Mouse (Mus musculus) heart, adult 8-10 months (tissue): ENCODE measurements around the gene Cngb1. TPM values are rescaled to one million over a fixed set of nuclear protein-coding genes. Genes with fewer than 3 reads are reported as not detected.
A peak's percentile ranks its signal among the peaks of the same experiment; 100 is the strongest.
"Not testable (repeated sequence)": the region's sequence is repeated elsewhere in the genome, so short reads cannot be mapped to it uniquely, and the experiment has no call there.

ENCODE experiments used
- DNase-seq: peaks from one replicate; pipeline ENCODE4 v3.0.0; 2022; ENCODE audit warnings: low spot score
- total RNA-seq, 4 experiments: library from RNA; stranded (reverse); gene quantifications; 2 replicates each; pipeline ENCODE4 v1.2.4; 2022

The Cngb1 gene
- total RNA-seq, 4 experiments from 2014 or later: 0.14 to 0.63 (median 0.52) TPM

GRCm38 (mm10) chr8:95249847-95250246 lies 56.5 kb downstream of the Cngb1 start:
- DNase-seq: no peak

GRCm38 (mm10) chr8:95247277-95247676 lies 59.1 kb downstream of the Cngb1 start:
- DNase-seq: no peak

- DNase-seq: peak; percentile 75
Observed at GRCm38 (mm10) chr8:95245180-95245579, 61.2 kb downstream of the Cngb1 start.

GRCm38 (mm10) chr8:95243853-95244252 lies 62.5 kb downstream of the Cngb1 start:
- DNase-seq: no peak

- DNase-seq: no peak
Observed at GRCm38 (mm10) chr8:95242826-95243571, 63.4 kb downstream of the Cngb1 start.

GRCm38 (mm10) chr8:95242099-95242825 lies 64.1 kb downstream of the Cngb1 start:
- DNase-seq: no peak

- peak; percentile 72 for DNase-seq
Observed at GRCm38 (mm10) chr8:95235683-95236082, 70.7 kb downstream of the Cngb1 start.

GRCm38 (mm10) chr8:95230086-95230485 lies 76.3 kb downstream of the Cngb1 start:
- DNase-seq: not testable (repeated sequence)

GRCm38 (mm10) chr8:95227151-95227468 lies 79.3 kb downstream of the Cngb1 start:
- no peak for DNase-seq

GRCm38 (mm10) chr8:95226251-95227150 lies 79.9 kb downstream of the Cngb1 start:
- DNase-seq: no peak

- DNase-seq: no peak
Observed at GRCm38 (mm10) chr8:95223969-95224368, 82.4 kb downstream of the Cngb1 start.

GRCm38 (mm10) chr8:95221045-95221444 lies 85.3 kb downstream of the Cngb1 start:
- DNase-seq: no peak

- no peak for DNase-seq
Observed at GRCm38 (mm10) chr8:95220571-95220998, 85.8 kb downstream of the Cngb1 start.

- no peak for DNase-seq
Observed at GRCm38 (mm10) chr8:95219623-95220022, 86.8 kb downstream of the Cngb1 start.

- no peak for DNase-seq
Observed at GRCm38 (mm10) chr8:95215709-95216360, 90.5 kb downstream of the Cngb1 start.

GRCm38 (mm10) chr8:95209924-95210323 lies 96.5 kb downstream of the Cngb1 start:
- no peak for DNase-seq

- no peak for DNase-seq
Observed at GRCm38 (mm10) chr8:95205946-95206345, 100.4 kb downstream of the Cngb1 start.

GRCm38 (mm10) chr8:95204039-95204380 lies 102.4 kb downstream of the Cngb1 start:
- peak; percentile 74 for DNase-seq

- no peak for DNase-seq
Observed at GRCm38 (mm10) chr8:95203326-95204038, 102.9 kb downstream of the Cngb1 start.

GRCm38 (mm10) chr8:95202649-95203275 lies 103.6 kb downstream of the Cngb1 start, which contains the start of gene Kifc3:
Gene Kifc3 (minus strand): TSS chr8:95202812.
- DNase-seq: no peak
